Mouse (Mus musculus) liver, embryonic 14 days (tissue): ENCODE measurements around the gene Gm4787. TPM values are rescaled to one million over a fixed set of nuclear protein-coding genes. Genes with fewer than 3 reads are reported as not detected.

Experiments
- polyA plus RNA-seq: library from polyadenylated mRNA; depleted of rRNA; stranded (reverse); fragments of >200 nt; gene quantifications from 2 replicates; pipeline ENCODE4 v1.2.3, GENCODE M21; 2012; rRNA removed

Gm4787 gene
- polyA plus RNA-seq = 0.22 and 0.23 TPM in 2 replicates

GRCm38 (mm10) chr12:81379364-81379763, at the start of gene Gm4787:
TSS of gene Gm4787 (minus strand) at chr12:81379464.

DNA sequence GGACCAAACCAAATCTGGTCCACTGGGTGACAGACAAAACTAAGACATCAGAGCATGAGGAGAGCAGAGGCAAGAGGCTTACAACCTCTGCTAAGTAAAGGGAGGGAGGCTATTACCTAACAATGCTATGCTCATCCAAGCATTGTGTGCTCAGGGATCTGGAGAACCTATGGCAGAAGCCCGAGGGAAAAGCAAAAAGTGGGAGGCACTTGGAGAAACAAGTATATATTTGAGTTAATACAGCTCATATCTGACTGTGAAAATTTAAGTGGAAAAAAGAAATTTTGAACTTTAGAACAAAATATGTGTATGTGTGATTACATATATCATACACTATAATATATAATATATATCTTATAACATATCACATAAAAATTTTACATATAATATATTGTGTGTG, 42.6 kb upstream of the Gm4787 start, which contains the start of gene Adam4:
Gene Adam4, minus strand, starts transcription at position 101 of the 400 bp plus-strand sequence.

GRCm38 (mm10) chr12:81332875-81333421, 46.3 kb downstream of the Gm4787 start, which contains the start of gene Slc8a3:
TSS of gene Slc8a3 (minus strand) at chr12:81333180.

Other genes with a start within 250 kb of the Gm4787 start
- 0.02 and 0.03 TPM in 2 replicates for gene Slc8a3, start 46.3 kb downstream of the Gm4787 start, polyA plus RNA-seq
- 0.28 and 0.36 TPM in 2 replicates for gene Adam4, start 42.5 kb upstream of the Gm4787 start, polyA plus RNA-seq
- gene Cox16, start 105.7 kb upstream of the Gm4787 start, polyA plus RNA-seq = 39.3 and 44.5 TPM in 2 replicates
- 5.4 and 7.2 TPM in 2 replicates for gene Gm20498, start 153.4 kb upstream of the Gm4787 start, polyA plus RNA-seq
- 8.3 and 10.0 TPM in 2 replicates for gene Synj2bp, start 153.4 kb upstream of the Gm4787 start, polyA plus RNA-seq
- gene Adam21, start 189.0 kb upstream of the Gm4787 start, polyA plus RNA-seq = 0.02 and 0.03 TPM in 2 replicates
- 30.2 and 32.4 TPM in 2 replicates for gene Med6, start 215.5 kb upstream of the Gm4787 start, polyA plus RNA-seq